Mouse (Mus musculus): ENCODE results near the gene Tmigd3. TPM values are rescaled to one million over a fixed set of nuclear protein-coding genes. Genes with fewer than 3 reads are reported as not detected.

The Tmigd3 gene
- total and polyA plus RNA-seq, 3 experiments, result 0.27 to 0.36 TPM; not detected in 1

DNA sequence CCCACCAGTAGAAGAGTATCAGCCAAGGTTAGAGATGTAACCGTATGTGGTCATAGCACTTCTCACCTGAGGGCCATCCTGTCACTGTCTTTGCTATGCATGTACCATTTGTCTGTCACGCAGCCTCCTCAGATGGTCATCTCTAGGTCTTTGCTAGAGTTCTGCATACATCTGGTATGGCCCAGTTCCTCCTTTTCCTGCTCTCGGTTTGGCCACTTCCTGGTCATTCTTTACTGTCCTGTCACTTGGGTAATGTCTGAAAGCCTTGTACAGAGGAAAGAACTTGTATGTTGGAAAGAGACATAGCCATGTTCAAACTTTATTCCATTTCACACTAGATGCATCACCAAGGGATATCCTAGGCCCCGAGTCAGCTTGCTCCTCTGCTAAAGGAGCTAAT lies 30.9 kb upstream of the Tmigd3 start:
- no peaks in the 10 kb centered on the region for H3K9me3 ChIP-seq (replicated peaks; ENCODE audit: insufficient read depth, low read length)
- DNase-seq (ENCODE audit: low read depth, low spot score), result no peak
- TF ChIP-seq RAD21 (IDR thresholded peaks at IDR 0.05; ENCODE audit: low read depth, low read length), result no peak
- H3K4me1 ChIP-seq (ENCODE audit: control insufficient read depth in 1 of 2, insufficient read depth in 2 of 2, low read length in 2 of 2), result no peaks in the 10 kb centered on the region
- no peaks in the 10 kb centered on the region for H3K36me3 ChIP-seq (ENCODE audit: control insufficient read depth in 1 of 2, insufficient read depth in 2 of 2, low read length in 2 of 2)
- no peak overlapping the region for H3K27ac ChIP-seq (ENCODE audit: control insufficient read depth, low read depth, low read length)
- H3K4me3 ChIP-seq (ENCODE audit: control insufficient read depth in 1 of 2, insufficient read depth in 1 of 2, low read depth in 2 of 2, low read length in 2 of 2), result no peak overlapping the region
- no peak overlapping the region for H3K9ac ChIP-seq (ENCODE audit: control insufficient read depth, low read depth, low read length, poor library complexity, severe bottlenecking)
- no peaks in the 10 kb centered on the region; a peak in 2 of 4 replicates for H3K27me3 ChIP-seq (ENCODE audit: control insufficient read depth in 1 of 2, insufficient read depth in 2 of 2, low read length in 2 of 2)
- no peaks in the 10 kb centered on the region for H3K79me2 ChIP-seq (ENCODE audit: control insufficient read depth, insufficient read depth, low read length, poor library complexity)

DNA sequence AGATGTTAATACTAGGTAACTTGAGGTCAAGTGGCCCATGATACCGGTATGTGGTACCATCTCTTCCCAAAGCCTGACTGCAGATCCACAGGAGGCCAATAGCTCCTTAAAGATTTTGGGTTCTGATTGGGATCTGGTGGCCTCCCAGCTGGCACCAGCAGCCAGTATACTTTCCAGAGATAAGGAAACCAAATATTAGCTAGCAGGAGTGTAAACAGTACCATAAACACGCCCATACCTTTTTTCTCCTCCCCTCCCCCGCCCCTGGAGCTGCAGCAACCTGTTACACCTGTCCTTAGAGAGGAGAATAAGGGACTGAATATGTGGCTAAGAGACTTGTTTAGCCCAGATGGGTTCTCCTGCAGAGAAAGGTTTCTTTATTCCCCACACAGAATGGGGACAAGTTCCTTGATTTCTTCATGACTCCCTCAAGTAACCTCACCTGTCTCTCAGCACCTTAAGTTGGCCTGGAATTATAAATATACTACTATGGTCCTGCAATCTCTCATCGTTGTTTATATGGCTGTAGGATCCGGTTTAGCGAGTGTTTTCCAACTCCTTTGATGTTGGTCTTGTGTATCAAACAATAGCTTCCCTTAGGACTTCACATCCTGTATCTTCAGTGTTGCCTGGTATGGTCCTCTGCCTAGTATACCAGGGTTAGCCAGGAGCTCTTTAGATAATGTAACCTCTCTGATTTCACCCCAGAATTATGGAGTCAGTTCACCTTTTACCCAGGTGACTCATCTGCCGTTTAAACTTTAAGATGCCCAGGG lies 24.2 kb upstream of the Tmigd3 start:
- no peak overlapping the region for H3K9ac ChIP-seq (ENCODE audit: control insufficient read depth, low read depth, low read length, poor library complexity, severe bottlenecking)
- H3K4me1 ChIP-seq (ENCODE audit: control insufficient read depth in 1 of 2, insufficient read depth in 2 of 2, low read length in 2 of 2), result no peaks in the 10 kb centered on the region
- no peaks in the 10 kb centered on the region for H3K9me3 ChIP-seq (replicated peaks; ENCODE audit: insufficient read depth, low read length)
- H3K27ac ChIP-seq (ENCODE audit: control insufficient read depth, low read depth, low read length), result no peak overlapping the region
- DNase-seq (ENCODE audit: low read depth, low spot score), result no peak
- no peaks in the 10 kb centered on the region; a peak in 2 of 4 replicates for H3K27me3 ChIP-seq (ENCODE audit: control insufficient read depth in 1 of 2, insufficient read depth in 2 of 2, low read length in 2 of 2)
- no peaks in the 10 kb centered on the region for H3K36me3 ChIP-seq (ENCODE audit: control insufficient read depth in 1 of 2, insufficient read depth in 2 of 2, low read length in 2 of 2)
- no peaks in the 10 kb centered on the region for H3K79me2 ChIP-seq (ENCODE audit: control insufficient read depth, insufficient read depth, low read length, poor library complexity)
- TF ChIP-seq UBTF (IDR thresholded peaks at IDR 0.05; ENCODE audit: borderline replicate concordance, insufficient read depth, low read depth, low read length) (no peak), NRF1 (IDR thresholded peaks at IDR 0.05; ENCODE audit: insufficient read depth, low read depth, low read length, poor library complexity, severe bottlenecking) (no peak), POLR2AphosphoS5 (IDR thresholded peaks at IDR 0.05; ENCODE audit: borderline replicate concordance, low read depth, low read length) (no peak), MEF2A (IDR thresholded peaks at IDR 0.05; ENCODE audit: extremely low read depth, insufficient replicate concordance, low read depth, low read length, poor library complexity, severe bottlenecking) (no peak), ELF1 (IDR thresholded peaks at IDR 0.05; ENCODE audit: low read depth, low read length) (no peak)
- H3K4me3 ChIP-seq (ENCODE audit: control insufficient read depth in 1 of 2, insufficient read depth in 1 of 2, low read depth in 2 of 2, low read length in 2 of 2), result no peak overlapping the region

DNA sequence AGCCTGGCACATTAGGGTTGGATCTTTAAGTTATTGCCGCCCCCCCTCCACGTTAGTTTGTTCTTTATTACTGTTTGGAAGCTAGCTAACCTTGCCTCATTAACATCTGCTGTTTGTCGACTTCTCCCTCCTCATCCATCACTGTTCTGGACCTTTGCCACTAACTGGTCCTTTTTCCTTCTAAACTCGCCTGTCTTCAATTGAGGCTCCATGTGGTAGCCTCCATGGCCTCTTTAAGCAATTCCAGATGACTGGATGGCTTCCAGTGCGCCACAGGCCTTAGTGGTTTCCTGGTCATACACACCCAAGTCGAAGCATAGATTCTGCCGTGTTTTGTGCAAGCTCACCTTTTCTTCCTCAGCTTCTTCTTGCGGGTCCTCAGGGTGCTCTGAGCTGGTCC lies 16.9 kb upstream of the Tmigd3 start:
- Histone ChIP-seq H3K36me3 (ENCODE audit: control insufficient read depth in 1 of 2, insufficient read depth in 2 of 2, low read length in 2 of 2) (no peaks in the 10 kb centered on the region), H3K9ac (ENCODE audit: control insufficient read depth, low read depth, low read length, poor library complexity, severe bottlenecking) (no peak overlapping the region), H3K27ac (ENCODE audit: control insufficient read depth, low read depth, low read length) (no peak overlapping the region), H3K4me1 (ENCODE audit: control insufficient read depth in 1 of 2, insufficient read depth in 2 of 2, low read length in 2 of 2) (no peaks in the 10 kb centered on the region; a peak in 1 of 4 replicates), H3K79me2 (ENCODE audit: control insufficient read depth, insufficient read depth, low read length, poor library complexity) (no peaks in the 10 kb centered on the region), H3K9me3 (replicated peaks; ENCODE audit: insufficient read depth, low read length) (no peaks in the 10 kb centered on the region), H3K27me3 (ENCODE audit: control insufficient read depth in 1 of 2, insufficient read depth in 2 of 2, low read length in 2 of 2) (peaks cover 6 to 7% of the 10 kb centered on the region in 2 experiments), H3K4me3 (ENCODE audit: control insufficient read depth in 1 of 2, insufficient read depth in 1 of 2, low read depth in 2 of 2, low read length in 2 of 2) (no peak overlapping the region)
- DNase-seq (ENCODE audit: low read depth, low spot score), result no peak
- no peak for TF ChIP-seq RCOR1 (IDR thresholded peaks at IDR 0.05; ENCODE audit: low read depth, low read length)
- no peak for TF ChIP-seq HCFC1 (IDR thresholded peaks at IDR 0.05; ENCODE audit: low read depth, low read length)
- no peak for TF ChIP-seq EP300 (IDR thresholded peaks at IDR 0.05; ENCODE audit: low read depth in 1 of 2, low read length in 2 of 2)
- no peak for TF ChIP-seq ZNF384 (IDR thresholded peaks at IDR 0.05; ENCODE audit: low read depth, low read length)
- no peak for TF ChIP-seq TCF12 (IDR thresholded peaks at IDR 0.05; ENCODE audit: low read depth, low read length)
- no peak for TF ChIP-seq NELFE (IDR thresholded peaks at IDR 0.05; ENCODE audit: low read depth, low read length)
